Mouse (Mus musculus) embryo, embryonic 11 days (tissue): ENCODE measurements around the gene Gm10964.
A peak's percentile ranks its signal among the peaks of the same experiment; 100 is the strongest.

Experiments
- DNase-seq: peaks from one replicate; pipeline ENCODE4 v3.0.0-alpha.2; 2015

The Gm10964 gene

DNA sequence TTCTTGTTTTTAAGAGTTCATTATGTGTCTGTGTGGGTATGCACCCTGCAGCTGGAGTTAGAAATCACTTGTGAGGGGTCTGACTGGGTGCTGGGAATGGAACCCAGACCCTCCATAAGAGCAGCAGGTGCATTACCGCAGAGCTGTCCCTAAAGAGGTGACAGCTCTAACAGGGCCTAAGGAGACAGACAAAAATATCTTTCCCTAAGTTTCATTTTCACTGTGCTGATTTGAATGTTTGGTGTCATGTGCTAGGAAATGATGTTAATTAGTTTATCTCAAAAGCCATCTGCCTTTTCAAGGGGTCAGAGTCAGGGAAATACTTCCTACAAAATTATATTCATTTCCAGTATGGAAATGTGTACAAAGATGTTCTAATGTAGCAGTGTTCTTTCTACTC, at the start of gene Gm10964:
Gm10964 (plus strand) TSS at position 38 of the 400 bp plus-strand sequence.
- no peak for DNase-seq

DNA sequence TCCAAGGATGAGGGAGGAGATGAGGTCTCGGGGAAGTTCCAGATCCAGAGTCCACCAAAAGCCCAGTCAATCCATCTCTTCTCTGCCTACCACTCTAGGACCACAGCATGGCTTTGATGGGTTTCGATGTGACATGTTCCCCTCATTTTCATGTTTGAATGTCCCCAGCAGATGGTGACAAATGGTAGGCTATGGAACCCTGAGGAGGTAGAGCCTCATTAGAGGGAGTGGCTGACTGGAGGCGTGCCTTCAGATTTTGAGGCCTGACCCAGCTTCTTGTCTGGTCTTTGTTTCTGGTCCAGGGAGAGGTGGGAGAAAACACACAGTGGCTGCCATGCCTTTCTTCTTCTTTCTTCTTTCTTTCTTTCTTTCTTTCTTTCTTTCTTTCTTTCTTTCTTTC, 48.7 kb upstream of the Gm10964 start:
- DNase-seq, result no peak

DNA sequence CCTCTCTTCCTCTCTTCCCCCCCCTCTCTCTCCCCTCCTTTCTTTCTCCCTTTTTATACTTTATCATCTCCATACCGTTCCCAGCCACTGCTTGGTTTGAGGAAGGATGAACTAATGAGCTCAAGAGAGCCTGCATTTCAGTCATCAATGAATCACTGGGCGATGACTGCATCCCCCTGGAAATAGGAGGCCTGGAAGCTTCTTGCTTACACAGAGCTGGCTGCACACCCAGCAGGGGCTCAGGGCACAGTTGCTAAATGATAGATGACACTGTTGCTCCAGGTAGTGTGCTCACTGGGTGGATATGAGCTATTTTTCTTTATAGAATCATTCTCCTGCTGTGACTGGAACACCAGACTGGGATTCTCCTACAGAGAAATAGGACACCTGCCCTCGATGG, 43.6 kb upstream of the Gm10964 start:
- no peak for DNase-seq

DNA sequence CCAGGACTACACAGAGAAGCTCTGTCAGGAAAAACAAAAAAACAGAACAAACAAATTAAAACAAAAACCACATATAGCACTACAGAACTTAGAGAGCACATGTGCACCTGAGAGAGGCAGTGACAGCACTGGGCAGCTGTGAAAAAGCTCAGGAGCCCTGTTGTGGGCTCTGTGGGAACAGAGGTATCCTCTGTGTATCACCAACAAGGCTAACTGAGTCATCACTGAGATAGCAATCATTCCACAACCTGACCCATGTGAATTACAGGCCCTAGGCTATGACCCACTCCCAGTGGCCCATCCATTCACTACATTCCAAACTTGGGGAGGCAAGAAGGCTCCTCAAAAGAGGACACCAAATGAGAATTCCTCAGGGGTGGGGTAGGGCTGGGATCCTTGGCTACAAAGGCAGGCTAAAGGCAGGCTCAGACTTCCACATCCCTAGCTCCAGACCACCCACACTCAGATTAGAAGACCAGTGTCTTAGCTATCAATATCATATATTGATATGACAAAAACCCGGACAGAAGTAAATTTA, 42.7 kb upstream of the Gm10964 start:
- no peak for DNase-seq

DNA sequence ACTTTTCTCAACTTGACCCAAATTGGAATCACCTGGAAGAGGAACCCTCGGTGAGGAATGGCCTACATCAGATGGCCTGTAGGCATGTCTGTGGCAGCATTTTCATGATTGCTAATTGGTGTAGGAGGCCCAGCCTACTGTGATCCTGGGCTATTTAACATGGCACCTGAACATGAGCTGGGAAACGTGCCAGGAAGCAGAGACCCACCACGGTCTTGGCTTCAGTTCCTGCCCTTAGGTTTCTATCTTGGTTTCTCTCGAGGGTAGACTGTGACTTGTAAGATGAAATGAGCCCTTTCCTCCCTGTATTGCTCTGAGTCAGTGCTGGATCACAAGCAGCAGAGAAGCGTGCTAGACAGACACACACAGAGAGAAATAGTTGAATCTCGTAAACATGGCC, 34.5 kb upstream of the Gm10964 start:
- DNase-seq, result no peak

DNA sequence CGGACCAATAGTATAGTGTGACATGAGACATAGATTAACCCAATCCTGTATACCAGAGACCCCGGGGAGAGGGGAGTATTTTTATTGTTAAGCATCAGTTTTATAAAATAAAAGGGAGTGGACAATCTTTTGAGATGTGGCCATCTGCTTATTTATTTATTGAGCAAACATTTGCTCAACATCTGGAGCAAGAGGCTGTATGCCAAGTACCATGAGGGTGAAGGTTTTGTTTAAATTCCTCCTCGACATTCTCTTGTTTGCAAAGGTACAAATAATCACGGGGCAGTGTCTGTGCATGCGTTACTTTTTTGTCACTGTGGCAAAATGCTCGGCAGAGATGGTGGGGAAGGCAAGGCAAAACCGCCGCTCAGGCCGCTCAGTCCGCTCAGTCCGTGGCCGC, 33.7 kb upstream of the Gm10964 start:
- DNase-seq, result no peak

DNA sequence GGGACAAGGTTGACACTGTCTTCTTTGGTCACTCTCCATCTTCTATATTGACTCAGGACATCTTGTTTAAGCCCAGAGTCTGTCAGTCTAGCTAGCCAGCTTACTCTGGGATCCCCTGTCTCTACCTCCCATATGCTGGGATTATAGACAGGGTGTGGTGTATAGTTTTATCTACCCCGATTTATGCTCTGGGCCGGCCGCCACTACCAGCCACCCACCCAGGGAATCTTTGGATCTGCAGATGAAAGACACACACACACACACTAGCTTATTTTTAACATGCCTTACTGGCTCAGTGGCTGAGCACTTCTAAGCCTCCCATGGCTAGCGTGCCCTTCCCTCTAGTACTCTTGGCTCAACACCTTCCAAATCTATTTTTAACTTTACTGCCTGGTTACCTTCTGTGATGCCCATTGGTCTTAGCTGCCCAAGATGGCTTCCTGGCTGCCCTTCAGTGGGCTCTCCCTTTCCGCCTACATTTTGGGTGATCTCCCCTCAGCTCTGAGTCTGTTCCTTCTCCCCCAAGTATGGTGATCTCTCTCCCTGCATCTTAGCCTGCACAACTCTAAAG, 29.6 kb upstream of the Gm10964 start:
- no peak for DNase-seq

DNA sequence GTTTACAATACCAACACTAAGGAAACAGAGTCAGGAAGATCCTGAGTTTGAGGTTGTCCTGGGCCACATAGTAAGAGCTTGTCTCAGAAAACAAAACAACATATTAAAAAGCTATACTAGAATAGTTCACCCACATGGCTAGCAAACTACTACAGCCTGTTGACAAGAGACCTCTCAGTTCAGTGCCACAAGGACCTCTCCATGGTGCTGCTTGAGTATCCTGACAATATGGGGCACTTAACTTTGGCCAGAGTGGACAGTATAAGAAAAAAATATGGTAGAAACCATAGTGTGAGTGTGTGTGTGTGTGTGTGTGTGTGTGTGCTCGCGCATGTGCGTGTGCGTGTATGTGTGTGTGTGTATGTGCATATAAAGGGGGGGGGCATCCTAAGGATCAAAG, 27.0 kb upstream of the Gm10964 start:
- DNase-seq, result peak; percentile 37

DNA sequence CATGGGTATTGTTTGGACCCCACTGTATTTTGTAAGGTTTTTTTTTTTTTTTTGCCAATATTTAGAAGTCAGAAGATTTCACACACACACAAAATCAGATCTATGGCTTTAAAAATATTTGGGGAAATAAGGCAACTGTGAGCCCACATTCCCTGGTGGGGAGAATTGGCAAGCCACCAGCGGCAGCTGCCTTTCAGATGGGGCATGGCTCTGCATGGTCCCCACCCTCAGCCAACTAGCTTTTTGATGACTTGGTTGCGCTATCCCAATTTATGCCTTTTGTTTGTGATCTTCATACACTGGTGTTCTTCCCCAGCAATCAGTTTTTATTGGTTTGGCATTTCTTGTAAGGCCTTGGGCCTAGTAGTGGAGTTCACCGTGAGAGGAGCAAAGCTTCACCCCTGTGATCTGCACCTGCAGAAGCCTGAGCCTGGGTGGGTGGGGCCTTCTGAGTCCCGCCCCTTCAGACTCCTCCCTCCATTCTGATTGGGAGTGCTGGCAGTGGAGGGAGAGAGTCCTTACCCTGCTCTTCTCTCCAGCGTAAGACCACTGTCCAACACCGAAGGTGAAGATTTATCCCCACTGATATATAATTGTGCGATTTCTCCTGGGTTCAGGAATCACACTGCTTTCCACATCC, 24.8 kb upstream of the Gm10964 start:
- DNase-seq, result no peak

DNA sequence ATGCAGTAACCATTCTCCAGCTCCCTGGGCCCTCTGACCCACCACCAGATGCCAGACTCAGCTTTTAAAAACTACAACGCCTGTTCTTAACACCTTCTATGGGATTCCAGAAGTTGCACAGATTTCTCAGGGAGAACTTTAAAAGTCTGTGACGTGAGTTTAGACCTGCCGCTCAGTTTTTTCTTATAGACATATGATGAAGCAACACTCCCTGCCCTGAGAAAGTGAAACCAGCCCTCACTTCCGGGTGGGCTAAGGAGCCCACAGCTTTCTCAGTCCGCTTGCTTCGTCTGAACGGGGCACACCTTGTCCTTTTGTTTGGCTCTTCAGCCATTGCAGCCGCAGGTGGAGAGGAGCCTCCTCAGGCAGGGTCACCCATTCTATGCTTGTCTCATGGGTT, 24.2 kb upstream of the Gm10964 start:
- DNase-seq, result no peak

DNA sequence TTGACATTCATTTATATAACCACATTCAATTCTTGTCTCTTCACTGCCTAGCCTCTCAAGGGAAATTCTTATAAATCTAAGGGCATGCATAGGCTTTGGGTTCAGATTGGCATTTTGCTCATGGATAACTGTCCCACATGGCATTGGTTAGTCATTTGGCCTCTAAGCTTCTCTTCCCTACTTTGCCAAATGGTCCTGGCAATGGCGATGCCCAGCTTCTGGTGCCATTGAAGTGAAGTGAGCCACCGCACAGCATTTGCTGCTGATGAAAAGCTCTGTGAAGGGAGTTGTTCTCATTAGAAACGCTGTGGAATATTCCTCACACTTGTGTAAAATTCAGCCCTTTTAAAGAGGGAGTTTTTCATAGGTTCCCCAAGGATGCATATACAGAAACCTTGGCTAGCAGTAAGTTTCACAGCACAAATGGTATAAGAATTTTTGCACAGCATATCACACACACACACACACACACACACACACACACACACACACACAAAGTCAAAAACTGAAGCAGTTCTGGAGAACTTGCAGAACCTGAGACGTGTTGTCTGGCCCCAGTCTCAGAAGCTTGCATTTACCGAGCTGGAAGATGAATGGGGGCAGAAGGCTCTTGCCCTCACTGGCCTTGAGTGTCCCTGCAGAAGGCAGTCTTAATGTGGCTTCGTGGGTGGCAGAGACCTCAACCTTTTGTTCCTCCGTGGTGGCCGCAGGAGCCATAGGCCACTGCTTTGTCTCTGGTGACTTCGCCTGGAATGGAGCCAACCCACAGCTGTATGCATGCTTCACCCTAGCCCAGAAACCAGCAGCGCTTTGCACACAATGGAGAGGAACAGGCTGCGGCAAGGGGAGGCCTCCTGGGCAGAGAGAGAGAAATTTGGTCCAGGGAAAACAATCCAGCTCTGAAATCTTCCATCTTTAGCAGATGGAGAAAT, 23.1 kb upstream of the Gm10964 start:
- peak; percentile 69 for DNase-seq

DNA sequence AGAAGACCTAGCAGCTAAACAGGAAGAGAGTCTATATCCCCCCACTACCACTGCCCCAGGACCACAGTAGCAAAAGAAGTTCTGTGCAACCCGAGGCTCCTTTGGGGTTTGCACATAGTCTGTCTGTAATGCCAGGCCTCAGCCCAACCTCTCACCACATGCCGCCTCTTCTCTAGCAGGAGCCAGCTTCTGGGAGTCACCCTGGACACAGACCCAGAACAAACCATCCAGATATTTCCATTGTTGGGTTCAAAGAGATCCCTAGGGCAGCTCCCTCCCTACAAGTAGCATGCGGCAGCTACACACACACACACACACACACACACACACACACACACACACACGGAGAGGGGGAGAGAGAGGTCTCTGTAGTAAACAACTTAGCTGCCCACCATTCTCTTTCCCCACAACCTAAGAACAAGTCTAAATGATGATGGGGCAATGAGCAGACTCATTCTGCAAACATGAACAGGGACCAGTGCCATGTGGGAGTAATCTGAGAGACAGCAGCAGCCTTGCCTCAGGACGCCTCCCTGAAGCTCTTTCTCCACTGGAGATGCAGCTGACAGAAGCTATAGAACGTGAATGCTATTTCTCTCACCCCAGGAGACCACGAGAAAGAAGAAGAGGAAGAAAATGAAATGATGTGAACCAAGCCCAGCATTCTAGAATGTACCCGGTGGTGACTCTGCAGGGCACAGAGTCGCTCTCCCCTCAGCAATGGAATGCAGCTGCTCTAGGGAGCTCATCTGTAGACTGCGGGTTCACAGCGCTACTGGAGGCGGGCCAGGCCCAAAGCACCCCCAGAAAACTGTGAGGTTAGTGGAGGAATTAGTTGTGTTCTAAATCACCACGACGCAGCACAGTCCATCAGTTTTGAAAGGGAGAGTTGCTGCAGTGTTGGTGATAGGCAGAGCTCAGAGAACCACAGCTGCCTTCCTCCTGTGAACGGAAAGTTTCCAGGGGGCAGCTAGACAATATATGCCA, 22.1 kb upstream of the Gm10964 start:
- no peak for DNase-seq

DNA sequence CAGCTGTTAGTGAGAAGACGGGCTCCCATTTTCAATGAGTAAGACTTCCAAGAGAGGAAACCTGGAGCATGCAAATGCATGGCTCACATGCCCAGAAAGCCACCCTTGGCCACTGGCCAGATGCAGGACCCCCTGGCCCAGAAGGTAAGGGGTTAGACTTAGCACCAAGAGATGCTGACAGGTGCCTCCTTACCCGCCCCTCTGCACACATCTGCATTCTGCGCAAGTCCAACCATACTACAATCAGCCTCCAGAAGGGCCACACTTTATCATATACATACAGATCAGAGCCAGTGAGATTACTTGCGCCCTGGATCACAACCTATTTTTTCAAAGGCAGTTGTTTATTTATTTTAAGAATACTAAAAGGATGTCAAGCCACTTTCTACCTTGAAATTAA, 20.4 kb upstream of the Gm10964 start:
- no peak for DNase-seq

DNA sequence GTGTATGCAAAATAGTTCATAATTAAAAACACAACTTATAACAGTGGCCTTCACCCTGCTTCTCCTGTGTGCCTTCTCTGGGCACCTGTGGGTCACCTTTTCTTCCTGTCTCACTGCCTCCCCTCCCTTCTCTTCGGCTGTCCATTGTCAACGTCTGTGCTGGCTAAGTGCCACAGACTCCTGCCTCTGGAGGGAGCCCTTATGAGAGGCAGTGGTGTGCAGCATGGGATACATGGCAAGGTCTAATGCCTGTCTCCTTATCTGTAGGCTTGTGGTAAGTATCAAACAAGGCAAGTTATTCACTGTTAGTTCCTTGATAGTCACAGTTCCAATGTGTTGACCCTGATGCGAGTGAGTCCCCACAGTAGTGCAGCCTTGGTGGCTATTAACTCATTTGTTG, 15.0 kb upstream of the Gm10964 start:
- DNase-seq, result no peak

DNA sequence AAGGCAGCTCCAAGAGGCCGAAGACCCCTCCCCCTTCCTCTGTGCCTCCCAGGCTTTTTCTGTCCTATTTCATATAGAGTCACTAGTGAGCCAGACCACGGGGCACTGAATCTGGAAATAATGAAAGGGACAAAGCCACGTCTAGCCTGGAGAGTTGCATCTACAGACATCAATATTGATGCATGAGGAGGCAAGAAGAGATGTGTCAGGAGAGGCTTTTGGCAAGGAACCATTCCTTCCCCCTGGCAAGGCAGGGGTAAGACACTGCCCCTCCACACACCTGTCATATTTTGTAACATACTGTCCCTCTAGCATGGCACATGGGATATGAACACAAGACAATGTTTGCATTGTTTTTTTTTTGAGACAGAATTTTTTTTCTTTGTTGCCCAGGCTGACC, 12.5 kb upstream of the Gm10964 start:
- no peak for DNase-seq

DNA sequence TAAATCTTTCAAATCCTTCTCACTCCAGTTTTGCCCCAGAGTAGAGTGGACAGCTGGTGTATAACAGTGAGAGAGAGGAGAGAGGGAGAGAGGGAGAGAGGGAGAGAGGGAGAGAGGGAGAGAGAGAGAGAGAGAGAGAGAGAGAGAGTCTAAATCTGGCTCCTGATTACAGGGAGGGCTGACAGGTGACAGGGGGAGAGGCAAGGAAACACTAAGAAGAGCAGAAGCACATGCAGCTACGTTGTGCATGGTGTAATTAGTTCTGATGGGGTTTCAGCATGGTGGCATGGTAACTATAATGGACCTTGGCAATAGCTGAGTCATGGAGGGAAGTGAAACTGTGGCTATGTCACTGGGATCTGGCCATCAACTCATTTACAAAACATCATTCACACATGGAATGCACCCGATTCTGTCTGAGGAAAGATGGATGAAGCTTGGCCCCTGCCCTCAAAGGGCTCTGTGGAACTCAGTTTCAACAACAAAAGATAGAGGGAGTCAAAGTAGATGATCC, 11.3 kb upstream of the Gm10964 start:
- DNase-seq, result no peak

DNA sequence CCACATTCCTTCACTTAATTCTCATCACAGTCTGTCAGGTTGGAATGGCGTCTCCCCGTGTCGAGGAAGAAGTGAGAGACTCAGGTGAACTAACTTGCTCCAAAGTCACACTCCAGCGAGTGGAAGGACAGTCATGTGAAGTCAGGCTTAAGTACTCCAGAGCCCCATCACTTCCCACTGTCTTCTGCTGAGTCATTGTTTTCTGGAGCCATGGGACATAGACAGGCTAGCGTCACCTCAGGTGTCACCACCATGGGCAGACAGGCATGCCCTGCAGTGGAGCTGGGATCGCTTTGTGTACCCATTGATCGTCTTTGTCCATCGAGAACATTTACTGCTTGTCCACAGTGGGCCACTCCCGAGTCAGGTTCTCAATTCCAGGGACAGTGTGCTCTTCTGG, 9.3 kb upstream of the Gm10964 start:
- DNase-seq, result no peak

DNA sequence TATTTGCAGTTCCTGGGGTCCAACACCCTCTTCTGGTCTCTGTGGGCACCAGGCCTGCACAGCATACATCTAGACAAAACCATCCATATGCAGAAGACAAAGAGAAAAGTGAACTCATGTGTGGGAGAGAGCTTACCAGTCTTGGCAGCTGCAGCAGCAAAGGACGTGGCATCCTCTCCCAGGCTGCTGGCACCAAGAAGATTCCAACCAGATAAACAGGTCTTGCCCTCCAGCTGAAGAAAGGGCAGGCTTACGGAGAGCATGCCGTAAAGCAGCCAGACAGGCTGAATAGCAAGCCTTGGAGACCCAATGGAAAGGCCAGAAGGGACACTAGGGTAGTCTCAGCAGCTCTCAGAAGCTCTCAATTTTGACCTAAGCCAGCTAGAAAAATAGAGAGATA, 7.0 kb upstream of the Gm10964 start:
- DNase-seq, result no peak

DNA sequence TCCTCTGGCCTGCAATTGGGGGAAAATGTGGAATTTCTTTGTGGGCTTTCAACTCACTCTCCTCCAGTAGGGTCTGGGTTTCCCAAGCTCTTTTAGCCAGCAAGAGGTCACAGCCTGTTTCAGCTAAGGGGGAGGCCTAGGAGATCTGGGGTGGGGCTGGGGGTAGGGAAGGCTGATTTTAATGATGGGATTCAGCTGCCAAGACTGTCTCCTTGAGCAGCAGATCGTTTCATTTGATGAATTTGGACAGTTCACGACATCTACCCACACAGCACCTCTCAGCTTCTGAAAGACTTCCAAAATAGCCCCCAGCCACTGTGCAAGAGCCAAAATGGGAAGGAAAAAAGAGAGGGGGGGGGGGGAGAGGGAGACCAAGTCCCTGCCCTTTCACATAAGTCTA, 6.0 kb upstream of the Gm10964 start:
- no peak for DNase-seq

DNA sequence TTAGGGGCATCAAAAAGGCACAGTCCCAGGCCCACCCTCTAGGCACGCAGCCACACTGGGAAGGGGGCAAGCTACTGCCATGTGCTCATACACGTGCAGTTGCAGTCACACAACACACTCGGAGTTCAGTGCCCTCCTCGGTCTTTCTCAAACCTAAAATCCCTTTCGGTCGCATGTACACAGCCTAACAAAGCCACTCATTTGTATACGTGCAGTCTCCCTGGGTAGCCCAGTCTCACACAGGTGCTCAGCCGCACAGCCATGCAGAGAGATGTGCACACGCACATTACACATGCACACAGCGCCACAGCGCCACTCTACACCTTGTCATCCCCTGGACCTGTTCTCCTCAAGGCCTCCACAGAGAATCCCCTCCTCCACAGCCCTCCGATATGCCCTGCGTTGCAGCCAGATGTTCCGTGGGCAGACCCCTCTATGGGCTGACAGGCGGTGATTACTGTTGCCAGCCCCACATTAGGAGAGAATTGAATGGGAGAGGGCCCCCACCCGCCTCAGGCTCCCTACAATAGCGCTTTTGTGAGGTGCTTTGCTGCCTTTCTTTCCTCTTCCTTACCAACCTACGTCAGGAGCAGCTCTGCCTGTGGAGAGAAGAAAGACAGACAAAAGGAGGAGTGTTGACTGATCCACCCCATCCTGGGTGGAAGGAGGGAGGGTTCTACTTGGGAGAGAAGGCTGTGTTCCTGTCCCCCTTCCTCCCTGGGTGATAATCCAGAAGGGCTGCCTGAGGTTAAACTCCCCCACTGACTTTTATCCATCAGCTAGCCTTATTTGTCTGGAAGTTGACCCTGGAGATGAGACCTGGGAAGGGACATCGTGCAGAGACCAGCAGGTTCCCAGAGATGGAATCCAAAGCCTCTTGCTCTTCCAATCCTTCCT, 5.1 kb upstream of the Gm10964 start:
- DNase-seq, result peak; percentile 64
